Mouse (Mus musculus): ENCODE measurements around the gene Tspan12. TPM values are rescaled to one million over a fixed set of nuclear protein-coding genes. Genes with fewer than 3 reads are reported as not detected.

Gene Tspan12
- polyA plus RNA-seq, 1 experiment from 2014 or later, result 88.3 TPM

GRCm38 (mm10) chr6:21857843-21858242, 5.5 kb upstream of the Tspan12 start:
- H3K9me3 ChIP-seq (ENCODE audit: control insufficient read depth, low read depth, low read length), result no peaks in the 10 kb centered on the region
- no peak overlapping the region for H3K4me2 ChIP-seq (replicated peaks; ENCODE audit: low read depth, low read length)
- 0 out of 2 replicates have a peak, but pooled peaks cover 3% of the 10 kb centered on the region for H3K27me3 ChIP-seq (ENCODE audit: control insufficient read depth, insufficient read depth, low read length)
- no peak overlapping the region for H3K4me3 ChIP-seq (ENCODE audit: low read depth, low read length)
- H3K4me1 ChIP-seq (ENCODE audit: control insufficient read depth, insufficient read depth, low read length), result no peaks in the 10 kb centered on the region
- no peak overlapping the region for H3K9ac ChIP-seq (replicated peaks; ENCODE audit: low read depth, low read length)
- 27% methylated on average over 7 of the region's 7 CpGs for WGBS
- H3K27ac ChIP-seq (ENCODE audit: low read length), result no peak overlapping the region
- no peaks in the 10 kb centered on the region for H3K36me3 ChIP-seq (ENCODE audit: control insufficient read depth, insufficient read depth, low read length)
- no peak for ATAC-seq (ENCODE audit: insufficient number of reproducible peaks, insufficient read depth, low FRiP score, low read depth)

DNA sequence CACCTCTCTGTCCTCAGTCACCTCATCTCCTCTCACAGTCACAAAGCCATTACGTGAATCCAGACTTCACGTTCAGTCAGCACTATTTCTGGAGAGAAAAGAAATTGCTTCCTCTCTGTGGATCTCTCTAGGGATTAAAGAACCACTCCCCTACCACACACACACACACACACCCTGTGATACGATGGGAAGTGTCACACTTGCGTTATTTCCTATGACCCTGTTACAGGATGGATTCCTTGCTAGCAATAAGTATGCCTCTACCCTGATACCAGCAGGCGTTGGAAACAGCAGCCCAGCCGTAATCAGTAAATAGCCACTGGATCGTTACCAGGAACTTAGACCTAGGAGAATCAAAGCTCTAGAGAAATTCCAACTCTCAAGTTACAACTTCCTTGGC, 3.6 kb upstream of the Tspan12 start:
- Histone ChIP-seq H3K4me2 (replicated peaks; ENCODE audit: low read depth, low read length) (no peak overlapping the region), H3K27me3 (ENCODE audit: control insufficient read depth, insufficient read depth, low read length) (0 out of 2 replicates have a peak, but pooled peaks cover 3% of the 10 kb centered on the region), H3K9me3 (ENCODE audit: control insufficient read depth, low read depth, low read length) (no peaks in the 10 kb centered on the region), H3K9ac (replicated peaks; ENCODE audit: low read depth, low read length) (no peak overlapping the region), H3K4me1 (ENCODE audit: control insufficient read depth, insufficient read depth, low read length) (0 out of 2 replicates have a peak, but pooled peaks cover 1% of the 10 kb centered on the region), H3K4me3 (ENCODE audit: low read depth, low read length) (no peak overlapping the region), H3K36me3 (ENCODE audit: control insufficient read depth, insufficient read depth, low read length) (no peaks in the 10 kb centered on the region), H3K27ac (ENCODE audit: low read length) (no peak overlapping the region)
- ATAC-seq (ENCODE audit: insufficient number of reproducible peaks, insufficient read depth, low FRiP score, low read depth), result no peak
- 35% methylated on average over 7 of the region's 7 CpGs for WGBS

DNA sequence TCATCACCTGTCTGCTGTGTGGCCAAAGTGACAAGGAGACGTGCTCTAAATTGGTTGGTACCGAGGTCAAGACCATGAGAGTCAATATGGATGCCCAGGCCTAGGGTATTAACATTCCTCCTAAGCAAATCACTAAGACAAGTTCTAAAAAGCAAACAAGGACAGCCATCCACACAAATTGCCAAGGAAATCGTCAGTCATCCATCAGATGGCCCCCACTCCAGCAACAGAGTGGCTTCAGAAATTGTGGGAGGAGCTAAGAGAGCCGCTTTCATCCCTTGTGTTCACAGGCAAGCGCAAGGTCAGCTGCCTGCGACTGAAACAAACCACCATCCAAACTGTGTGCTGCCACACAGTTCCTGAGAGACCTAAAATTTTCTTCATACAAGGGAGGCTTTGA, 1.0 kb upstream of the Tspan12 start:
- no peak for ATAC-seq (ENCODE audit: insufficient number of reproducible peaks, insufficient read depth, low FRiP score, low read depth)
- Histone ChIP-seq H3K9ac (replicated peaks; ENCODE audit: low read depth, low read length) (no peak overlapping the region), H3K27ac (ENCODE audit: low read length) (no peak overlapping the region), H3K36me3 (ENCODE audit: control insufficient read depth, insufficient read depth, low read length) (peaks cover 2% of the 10 kb centered on the region; the same call in 1 of the 2 replicates), H3K4me3 (ENCODE audit: low read depth, low read length) (no peak overlapping the region), H3K27me3 (ENCODE audit: control insufficient read depth, insufficient read depth, low read length) (0 out of 2 replicates have a peak, but pooled peaks cover under 1% of the 10 kb centered on the region), H3K4me2 (replicated peaks; ENCODE audit: low read depth, low read length) (no peak overlapping the region), H3K4me1 (ENCODE audit: control insufficient read depth, insufficient read depth, low read length) (peaks cover 3% of the 10 kb centered on the region; the same call in 1 of the 2 replicates), H3K9me3 (ENCODE audit: control insufficient read depth, low read depth, low read length) (no peaks in the 10 kb centered on the region)
- 21% methylated on average over 6 of the region's 6 CpGs for WGBS

- peaks cover 3% of the 10 kb centered on the region; the same call in 1 of the 2 replicates for H3K36me3 ChIP-seq (ENCODE audit: control insufficient read depth, insufficient read depth, low read length)
- WGBS, result under 1% methylated on average over 60 of the region's 62 CpGs
- peak overlapping the region; percentile 76 for H3K9ac ChIP-seq (replicated peaks; ENCODE audit: low read depth, low read length)
- peak overlapping the region; percentile 70 for H3K4me2 ChIP-seq (replicated peaks; ENCODE audit: low read depth, low read length)
- H3K27me3 ChIP-seq (ENCODE audit: control insufficient read depth, insufficient read depth, low read length), result no peaks in the 10 kb centered on the region
- H3K27ac ChIP-seq (ENCODE audit: low read length), result peak overlapping the region; percentile 94
- peaks cover 3% of the 10 kb centered on the region; the same call in 1 of the 2 replicates for H3K4me1 ChIP-seq (ENCODE audit: control insufficient read depth, insufficient read depth, low read length)
- ATAC-seq (ENCODE audit: insufficient number of reproducible peaks, insufficient read depth, low FRiP score, low read depth), result peak; percentile 84
- peak overlapping the region; percentile 88 for H3K4me3 ChIP-seq (ENCODE audit: low read depth, low read length)
- H3K9me3 ChIP-seq (ENCODE audit: control insufficient read depth, low read depth, low read length), result no peaks in the 10 kb centered on the region
Measured at GRCm38 (mm10) chr6:21851596-21852343, 545 bp downstream of the Tspan12 start.

DNA sequence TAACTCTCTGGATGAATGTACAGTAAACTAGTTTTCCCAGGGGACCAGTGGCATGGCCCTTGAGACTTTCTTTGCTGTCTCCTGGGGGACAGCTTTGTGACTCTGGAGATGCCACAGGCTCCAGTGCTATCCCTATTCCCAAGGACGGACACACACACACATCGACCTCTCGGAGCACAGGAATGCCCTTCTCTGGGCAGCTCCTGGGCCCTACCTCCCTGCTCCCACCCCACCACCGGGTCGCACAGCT, 1.0 kb downstream of the Tspan12 start:
- peak overlapping the region; percentile 88 for H3K4me3 ChIP-seq (ENCODE audit: low read depth, low read length)
- peak; percentile 86 for ATAC-seq (ENCODE audit: insufficient number of reproducible peaks, insufficient read depth, low FRiP score, low read depth)
- peak overlapping the region; percentile 94; the same call in 1 of the 2 replicates for H3K27ac ChIP-seq (ENCODE audit: low read length)
- no peaks in the 10 kb centered on the region for H3K27me3 ChIP-seq (ENCODE audit: control insufficient read depth, insufficient read depth, low read length)
- H3K36me3 ChIP-seq (ENCODE audit: control insufficient read depth, insufficient read depth, low read length), result peaks cover 5% of the 10 kb centered on the region; the same call in 1 of the 2 replicates
- peaks cover 3% of the 10 kb centered on the region; the same call in 1 of the 2 replicates for H3K4me1 ChIP-seq (ENCODE audit: control insufficient read depth, insufficient read depth, low read length)
- H3K9me3 ChIP-seq (ENCODE audit: control insufficient read depth, low read depth, low read length), result no peaks in the 10 kb centered on the region
- H3K4me2 ChIP-seq (replicated peaks; ENCODE audit: low read depth, low read length), result peak overlapping the region; percentile 70
- WGBS, result 0% methylated on average over 5 of the region's 5 CpGs
- peak overlapping the region; percentile 76 for H3K9ac ChIP-seq (replicated peaks; ENCODE audit: low read depth, low read length)

DNA sequence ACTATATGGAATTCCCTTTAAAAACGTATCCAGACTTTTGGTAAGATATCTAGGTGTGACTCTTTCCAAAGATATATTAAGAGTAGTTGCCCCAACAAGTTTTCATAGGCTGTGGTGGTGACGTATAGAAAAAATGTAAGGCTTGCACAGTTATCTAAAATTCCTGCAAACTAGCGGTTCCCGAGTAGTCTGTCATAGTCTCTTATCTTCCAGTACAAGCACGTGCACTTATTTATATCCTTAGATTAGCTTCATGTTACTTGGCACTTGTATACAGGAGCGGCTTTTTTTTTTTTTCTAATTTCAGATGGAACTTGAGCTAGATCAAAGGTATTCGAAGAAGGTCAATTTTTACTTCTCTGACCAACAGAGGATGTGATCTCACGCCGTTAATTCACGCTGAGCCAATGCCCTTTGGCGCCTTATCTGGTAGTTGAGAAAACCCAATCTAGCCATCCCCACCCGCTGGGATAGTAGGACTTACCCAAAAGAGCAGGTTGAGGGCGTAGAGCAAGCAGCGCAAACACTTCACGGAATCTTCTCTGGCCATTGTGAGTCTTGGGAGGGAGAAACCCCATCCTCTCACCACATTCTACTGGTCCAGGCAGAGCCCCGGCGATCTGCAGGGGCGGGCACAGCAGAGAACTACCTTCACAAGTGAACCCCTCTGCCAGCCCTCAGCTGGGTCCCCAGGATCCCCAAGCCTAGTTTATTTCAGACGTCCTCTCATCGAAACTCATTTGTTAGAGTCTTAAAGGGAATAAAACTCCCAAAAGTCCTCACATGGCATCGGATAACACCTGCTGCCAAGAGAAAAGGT, 1.6 kb downstream of the Tspan12 start:
- H3K27me3 ChIP-seq (ENCODE audit: control insufficient read depth, insufficient read depth, low read length), result no peaks in the 10 kb centered on the region
- peak overlapping the region; percentile 70 for H3K4me2 ChIP-seq (replicated peaks; ENCODE audit: low read depth, low read length)
- peak overlapping the region; percentile 76 for H3K9ac ChIP-seq (replicated peaks; ENCODE audit: low read depth, low read length)
- peak overlapping the region; percentile 88 for H3K4me3 ChIP-seq (ENCODE audit: low read depth, low read length)
- H3K36me3 ChIP-seq (ENCODE audit: control insufficient read depth, insufficient read depth, low read length), result peaks cover 11% of the 10 kb centered on the region
- H3K4me1 ChIP-seq (ENCODE audit: control insufficient read depth, insufficient read depth, low read length), result peaks cover 3% of the 10 kb centered on the region; the same call in 1 of the 2 replicates
- H3K27ac ChIP-seq (ENCODE audit: low read length), result peak overlapping the region; percentile 94; the same call in 1 of the 2 replicates
- H3K9me3 ChIP-seq (ENCODE audit: control insufficient read depth, low read depth, low read length), result no peaks in the 10 kb centered on the region
- ATAC-seq (ENCODE audit: insufficient number of reproducible peaks, insufficient read depth, low FRiP score, low read depth), result no peak
- WGBS, result 14% methylated on average over 21 of the region's 21 CpGs

DNA sequence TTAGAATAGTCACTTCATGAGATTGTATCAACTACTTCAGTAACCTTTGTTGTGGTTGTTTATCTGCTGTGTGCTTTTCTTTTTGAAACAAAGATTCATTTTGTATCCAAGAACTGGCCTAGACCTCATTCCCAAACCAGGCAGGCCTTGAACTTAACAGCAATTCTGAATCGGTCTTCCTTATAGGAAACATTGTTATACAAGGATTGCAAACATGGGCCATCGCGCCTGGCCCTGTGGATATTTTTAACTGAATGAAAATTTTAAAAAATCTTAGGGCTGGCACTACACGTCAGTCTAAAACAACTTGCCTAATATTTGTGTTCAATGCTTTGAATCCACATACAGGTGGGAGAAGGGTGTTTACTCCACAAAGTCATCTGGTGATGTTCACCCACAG, 3.5 kb downstream of the Tspan12 start:
- no peak overlapping the region for H3K9ac ChIP-seq (replicated peaks; ENCODE audit: low read depth, low read length)
- H3K4me3 ChIP-seq (ENCODE audit: low read depth, low read length), result no peak overlapping the region
- peaks cover 12% of the 10 kb centered on the region for H3K36me3 ChIP-seq (ENCODE audit: control insufficient read depth, insufficient read depth, low read length)
- no peak for ATAC-seq (ENCODE audit: insufficient number of reproducible peaks, insufficient read depth, low FRiP score, low read depth)
- no peak overlapping the region for H3K27ac ChIP-seq (ENCODE audit: low read length)
- WGBS, result 92% methylated on average over 4 of the region's 4 CpGs
- H3K4me2 ChIP-seq (replicated peaks; ENCODE audit: low read depth, low read length), result no peak overlapping the region
- H3K27me3 ChIP-seq (ENCODE audit: control insufficient read depth, insufficient read depth, low read length), result no peaks in the 10 kb centered on the region
- H3K9me3 ChIP-seq (ENCODE audit: control insufficient read depth, low read depth, low read length), result no peaks in the 10 kb centered on the region
- peaks cover 3% of the 10 kb centered on the region; the same call in 1 of the 2 replicates for H3K4me1 ChIP-seq (ENCODE audit: control insufficient read depth, insufficient read depth, low read length)

DNA sequence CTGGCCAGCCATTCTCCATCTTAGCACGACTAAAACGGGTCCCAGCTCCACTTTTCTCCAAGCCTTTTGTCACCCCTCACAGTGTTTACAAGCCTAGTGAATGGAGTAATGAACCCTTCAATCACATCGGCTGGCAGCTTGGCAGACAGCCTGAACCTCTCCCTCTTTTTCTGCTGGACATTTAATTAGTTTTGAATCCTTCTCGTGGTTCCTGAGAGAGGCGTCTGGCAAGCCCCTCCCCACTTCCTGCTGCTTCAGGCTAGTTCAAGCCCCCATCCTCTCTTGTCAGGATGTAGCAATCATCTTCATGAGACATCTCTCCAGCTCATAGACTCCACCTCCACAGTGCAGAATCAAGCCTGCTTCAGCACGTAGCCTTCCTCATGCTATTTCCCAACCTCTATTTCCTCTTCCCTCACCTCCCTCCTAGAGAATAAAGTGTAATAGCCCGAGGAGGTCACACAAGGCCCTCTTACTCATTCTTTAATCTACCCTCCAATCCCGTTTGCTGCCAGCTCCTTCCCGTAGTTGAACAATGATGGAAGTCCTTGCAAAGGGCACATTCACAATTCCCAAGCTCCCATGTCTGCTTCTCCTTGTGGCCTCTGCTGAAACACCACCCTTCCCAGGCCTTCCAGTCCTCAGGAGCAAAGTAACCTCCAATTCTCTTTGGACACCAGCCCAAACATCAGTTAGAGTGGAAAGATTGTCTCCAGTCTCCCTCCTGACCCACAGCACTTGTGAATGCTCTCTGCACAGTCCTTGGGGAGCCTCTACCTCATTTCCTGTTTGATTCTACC, 12.1 kb downstream of the Tspan12 start:
- no peak overlapping the region for H3K4me3 ChIP-seq (ENCODE audit: low read depth, low read length)
- no peaks in the 10 kb centered on the region; the same call in 1 of the 2 replicates for H3K36me3 ChIP-seq (ENCODE audit: control insufficient read depth, insufficient read depth, low read length)
- no peaks in the 10 kb centered on the region for H3K9me3 ChIP-seq (ENCODE audit: control insufficient read depth, low read depth, low read length)
- no peaks in the 10 kb centered on the region for H3K27me3 ChIP-seq (ENCODE audit: control insufficient read depth, insufficient read depth, low read length)
- peaks cover 14% of the 10 kb centered on the region for H3K4me1 ChIP-seq (ENCODE audit: control insufficient read depth, insufficient read depth, low read length)
- ATAC-seq (ENCODE audit: insufficient number of reproducible peaks, insufficient read depth, low FRiP score, low read depth), result 0 out of 2 replicates have a peak, but pooled peaks have one; percentile 53
- 0 out of 2 replicates have a peak overlapping the region, but pooled peaks have one; percentile 22 for H3K4me2 ChIP-seq (replicated peaks; ENCODE audit: low read depth, low read length)
- WGBS, result 14% methylated on average over 9 of the region's 9 CpGs
- peak overlapping the region; percentile 10; the same call in 1 of the 2 replicates for H3K27ac ChIP-seq (ENCODE audit: low read length)
- H3K9ac ChIP-seq (replicated peaks; ENCODE audit: low read depth, low read length), result no peak overlapping the region
